Mouse (Mus musculus) ovary, postnatal 36 days (tissue): ENCODE data around the gene Zranb2.

Experiments
- DNase-seq: peaks from one replicate; pipeline ENCODE4 v3.0.0; 2022; ENCODE audit warnings: low spot score, mixed read lengths

The Zranb2 gene

DNA sequence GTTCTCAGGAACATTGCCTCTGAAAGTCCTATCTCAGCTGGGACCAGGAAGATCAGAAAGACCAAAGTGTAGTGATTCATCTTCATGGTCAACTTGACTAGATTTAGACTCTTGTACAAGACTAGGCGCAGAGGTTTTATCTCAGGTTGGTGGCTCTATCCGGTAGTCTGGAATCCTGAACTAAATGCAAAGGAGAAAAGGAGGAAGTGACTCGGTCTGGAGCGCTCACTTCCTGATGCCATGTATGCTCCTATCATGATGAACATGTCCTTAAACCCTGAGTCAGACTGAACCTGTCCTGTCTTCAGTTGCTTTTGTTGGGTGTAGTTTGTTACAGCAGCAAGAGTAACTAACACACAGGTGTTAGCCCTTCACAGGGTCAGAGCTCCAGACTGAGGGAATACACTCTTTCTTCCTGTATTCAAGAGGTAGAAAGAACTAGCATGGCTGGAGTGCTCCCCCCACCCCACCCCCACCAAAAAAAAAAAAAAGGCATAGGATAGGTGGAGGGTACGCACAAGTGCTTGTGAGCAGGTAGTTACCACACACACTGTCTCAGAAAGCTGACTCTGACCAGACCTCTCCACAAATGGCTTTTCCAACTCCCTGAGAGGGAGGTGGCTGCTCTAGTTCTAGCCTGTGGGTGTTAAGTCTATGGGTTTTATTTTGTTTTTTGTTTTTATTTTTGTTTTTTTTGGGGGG lies 44.7 kb downstream of the Zranb2 start:
- no peak for DNase-seq

DNA sequence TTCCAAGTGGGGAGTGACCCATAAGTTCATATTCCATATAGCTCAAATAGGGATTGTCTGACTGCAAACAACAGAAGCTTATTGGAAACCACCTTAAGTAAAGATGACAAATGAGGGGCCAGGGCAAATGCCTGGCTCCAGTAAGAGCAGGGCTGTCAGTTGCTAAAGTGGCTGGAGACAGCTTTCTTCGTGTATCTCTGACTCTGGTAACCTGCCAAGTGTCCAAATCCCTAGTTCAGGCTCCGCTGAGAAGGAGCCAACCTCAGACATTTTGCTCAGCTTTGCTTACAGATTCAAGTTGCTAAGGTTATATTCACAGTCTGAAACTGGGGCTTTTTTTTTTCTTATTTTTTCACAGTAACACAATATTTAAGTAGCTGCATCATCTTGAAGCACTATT lies 45.4 kb downstream of the Zranb2 start:
- no peak for DNase-seq

- no peak for DNase-seq
Observed at GRCm38 (mm10) chr3:157580299-157580698, 46.3 kb downstream of the Zranb2 start.

DNA sequence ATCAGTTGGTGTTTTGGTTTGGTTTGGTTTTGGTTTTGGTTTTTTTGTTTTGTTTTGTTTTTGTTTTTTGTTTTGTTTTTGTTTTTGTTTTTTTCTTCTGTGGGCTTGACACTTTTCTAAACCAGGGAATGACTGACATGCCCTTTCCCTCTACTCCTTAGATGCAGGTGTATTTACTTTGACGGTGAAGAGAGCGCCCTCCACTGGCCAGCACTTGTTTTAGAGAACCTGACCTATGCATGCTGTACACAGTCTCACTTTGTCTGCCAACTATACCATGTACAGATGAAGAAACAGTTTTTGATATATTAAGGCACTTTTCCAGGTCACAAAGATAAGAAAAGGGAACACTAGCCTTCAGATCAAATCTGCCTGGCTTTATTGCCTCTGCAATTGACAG lies 47.8 kb downstream of the Zranb2 start:
- DNase-seq: no peak

GRCm38 (mm10) chr3:157582626-157583405 lies 48.9 kb downstream of the Zranb2 start:
- DNase-seq: no peak

- no peak for DNase-seq
Observed at GRCm38 (mm10) chr3:157597837-157598379, 63.9 kb downstream of the Zranb2 start.
